Mouse (Mus musculus) kidney, adult 9 months (tissue): Measurements from ENCODE around the gene Vmn2r89.
"Not testable (repeated sequence)": the region's sequence is repeated elsewhere in the genome, so short reads cannot be mapped to it uniquely, and the experiment has no call there.

Experiments used
- DNase-seq: peaks from one replicate; pipeline ENCODE4 v3.0.0; 2022

Vmn2r89 gene

GRCm38 (mm10) chr14:51451557-51451956, at the start of gene Vmn2r89:
TSS of gene Vmn2r89 (plus strand) at chr14:51451857.
- not testable (repeated sequence) for DNase-seq

GRCm38 (mm10) chr14:51410520-51410919, 41.1 kb upstream of the Vmn2r89 start, which contains the start of gene Vmn2r88:
TSS of gene Vmn2r88 (plus strand) at chr14:51410820.
- no peak for DNase-seq

- DNase-seq = no peak
Measured at GRCm38 (mm10) chr14:51423885-51424284, 27.8 kb upstream of the Vmn2r89 start.

- DNase-seq = not testable (repeated sequence)
Measured at GRCm38 (mm10) chr14:51430138-51430537, 21.5 kb upstream of the Vmn2r89 start.

- no peak for DNase-seq
Measured at GRCm38 (mm10) chr14:51434546-51434945, 17.1 kb upstream of the Vmn2r89 start.

- no peak for DNase-seq
Measured at GRCm38 (mm10) chr14:51435020-51435419, 16.6 kb upstream of the Vmn2r89 start.

GRCm38 (mm10) chr14:51438955-51439354, 12.7 kb upstream of the Vmn2r89 start:
- no peak for DNase-seq

- peak; percentile 31 for DNase-seq
Measured at GRCm38 (mm10) chr14:51480278-51480677, 28.6 kb downstream of the Vmn2r89 start.

- DNase-seq = peak; percentile 38
Measured at GRCm38 (mm10) chr14:51481332-51482015, 29.8 kb downstream of the Vmn2r89 start.

- no peak for DNase-seq
Measured at GRCm38 (mm10) chr14:51482051-51482715, 30.5 kb downstream of the Vmn2r89 start.

- not testable (repeated sequence) for DNase-seq
Measured at GRCm38 (mm10) chr14:51482971-51483381, 31.3 kb downstream of the Vmn2r89 start.

GRCm38 (mm10) chr14:51483671-51484070, 32.0 kb downstream of the Vmn2r89 start:
- no peak for DNase-seq

GRCm38 (mm10) chr14:51486111-51486510, 34.5 kb downstream of the Vmn2r89 start:
- DNase-seq = no peak

GRCm38 (mm10) chr14:51495781-51496180, 44.1 kb downstream of the Vmn2r89 start:
- no peak for DNase-seq

- DNase-seq = no peak
Measured at GRCm38 (mm10) chr14:51496955-51497354, 45.3 kb downstream of the Vmn2r89 start.

- no peak for DNase-seq
Measured at GRCm38 (mm10) chr14:51497958-51498357, 46.3 kb downstream of the Vmn2r89 start.

- DNase-seq = no peak
Measured at GRCm38 (mm10) chr14:51499707-51500275, 48.1 kb downstream of the Vmn2r89 start.

GRCm38 (mm10) chr14:51500461-51500860, 48.8 kb downstream of the Vmn2r89 start:
- DNase-seq = no peak

GRCm38 (mm10) chr14:51507416-51507815, 55.8 kb downstream of the Vmn2r89 start:
- DNase-seq = no peak
